Mouse (Mus musculus) kidney, postnatal 0 days (tissue): ENCODE measurements at regions not wholly inside any gene's neighbourhood (a gene's known extent, or its start where the extent isn't known, plus 50 kb on each side); places are given as distances from the start of the nearest gene placed in this dataset.

Experiments used
- ATAC-seq: fragments of 200-750 bp; cut with Nextera tagmentation; replicated peaks from 2 replicates; pipeline ENCODE4 v1.8.0; 2017; ENCODE audit warnings: low read depth, moderate number of reproducible peaks, moderate TSS enrichment, moderate library complexity; ENCODE audit not compliant: low FRiP score
- DNase-seq: peaks from one replicate; pipeline ENCODE4 v3.0.0-alpha.2; 2016; ENCODE audit warnings: low spot score
- H3K27ac ChIP-seq: fragments of 300-500 bp; sonication (generic); 2 replicates; pipeline ENCODE4 v1.5.1; 2014; ENCODE audit warnings: mild to moderate bottlenecking
- H3K27me3 ChIP-seq: fragments of 300-500 bp; sonication (generic); 2 replicates; pipeline ENCODE4 v1.6.1; 2014; ENCODE audit warnings: low read length, mixed read lengths; ENCODE audit not compliant: insufficient read depth
- H3K36me3 ChIP-seq: fragments of 300-500 bp; sonication (generic); 2 replicates; pipeline ENCODE4 v1.6.1; 2014; ENCODE audit warnings: low read length, mixed read lengths; ENCODE audit not compliant: insufficient read depth
- H3K4me1 ChIP-seq: fragments of 300-500 bp; sonication (generic); replicated peaks from 2 replicates; pipeline ENCODE4 v1.6.1; 2014; ENCODE audit warnings: antibody characterized with exemption, low read length, mixed read lengths; ENCODE audit not compliant: insufficient read depth
- H3K4me2 ChIP-seq: fragments of 300-500 bp; sonication (generic); 2 replicates; pipeline ENCODE4 v1.6.1; 2014; ENCODE audit warnings: mild to moderate bottlenecking, low read length, moderate library complexity, mixed read lengths
- H3K4me3 ChIP-seq: fragments of 300-500 bp; sonication (generic); replicated peaks from 2 replicates; pipeline ENCODE4 v1.5.1; 2014; ENCODE audit warnings: low read depth, low read length
- H3K9ac ChIP-seq: fragments of 300-500 bp; sonication (generic); 2 replicates; pipeline ENCODE4 v1.6.1; 2014; ENCODE audit warnings: low read depth, low read length
- H3K9me3 ChIP-seq: fragments of 300-500 bp; sonication (generic); replicated peaks from 2 replicates; pipeline ENCODE4 v1.6.1; 2016; ENCODE audit warnings: low read length, inconsistent platforms, mixed read lengths
- CTCF ChIP-seq: IDR thresholded peaks from 2 replicates; pipeline ENCODE4 v1.5.1; 2016; ENCODE audit warnings: antibody characterized with exemption, low read depth, mild to moderate bottlenecking, moderate library complexity
- WGBS: fragments of 180-500 bp; shearing (Covaris S2); extraction: QIAGEN DNeasy Blood & Tissue Kit; methylation state at CpG from one replicate; pipeline ENCODE4 v1.1.7; 2014; 5-methylcytosine and 5-hydroxymethylcytosine counted together

DNA sequence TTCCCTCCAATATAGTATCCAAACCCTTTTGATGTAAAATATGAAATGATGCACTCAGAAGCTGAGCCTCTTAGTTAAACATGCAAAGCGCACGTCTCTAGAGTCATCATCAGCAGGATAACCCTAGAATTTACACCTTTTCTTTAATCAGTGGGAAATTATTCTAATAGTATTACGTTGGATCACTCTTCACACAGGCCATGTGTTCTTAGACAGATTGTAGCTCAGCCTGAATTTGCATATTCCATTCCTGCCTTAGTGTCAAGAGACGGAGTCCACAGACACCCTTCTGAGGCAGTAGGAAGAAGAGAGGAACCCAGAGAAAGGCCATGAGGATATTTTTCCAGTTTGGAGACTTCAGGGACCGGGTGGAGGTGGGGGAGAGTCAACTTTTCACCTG is 125.0 kb downstream of the Gm45692 start:
- no peak overlapping the region for H3K9ac ChIP-seq
- no peaks in the 10 kb centered on the region for H3K4me1 ChIP-seq
- no peak overlapping the region for H3K4me2 ChIP-seq
- H3K36me3 ChIP-seq: no peaks in the 10 kb centered on the region
- no peaks in the 10 kb centered on the region for H3K9me3 ChIP-seq
- ATAC-seq: no peak
- DNase-seq: no peak
- no peak for TF ChIP-seq CTCF
- H3K27ac ChIP-seq: no peak overlapping the region
- H3K27me3 ChIP-seq: no peaks in the 10 kb centered on the region
- whole genome bisulfite sequencing: 82% methylated on average over 5 of the region's 5 CpGs
- no peak overlapping the region for H3K4me3 ChIP-seq

DNA sequence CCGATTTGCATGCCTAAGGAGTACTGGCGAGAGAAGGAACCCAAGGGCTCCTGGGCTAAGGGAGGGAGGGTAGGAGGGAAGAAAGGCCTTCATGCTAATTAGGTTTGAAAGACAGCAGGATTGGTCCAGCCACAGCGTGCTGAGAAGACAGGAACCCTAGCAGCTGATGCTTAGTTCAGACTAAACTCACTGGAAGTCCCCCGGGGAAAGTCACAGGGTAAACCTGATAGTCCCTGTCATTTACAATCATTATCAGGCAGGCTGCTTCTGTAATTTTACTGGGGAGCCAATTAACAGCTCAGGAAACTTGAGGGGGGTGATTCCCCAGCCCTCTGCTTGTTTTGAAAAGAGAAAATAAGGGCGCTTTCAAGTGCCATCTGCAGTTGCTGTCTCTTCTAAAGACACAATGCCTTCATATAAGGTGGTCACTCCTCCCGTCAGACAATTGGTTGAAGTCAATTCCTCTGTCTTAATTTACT is 135.9 kb downstream of the Gm45692 start:
- no peak for TF ChIP-seq CTCF
- H3K36me3 ChIP-seq: no peaks in the 10 kb centered on the region
- H3K9ac ChIP-seq: no peak overlapping the region
- 26% methylated on average over 6 of the region's 6 CpGs for WGBS
- no peak overlapping the region for H3K4me2 ChIP-seq
- no peak for ATAC-seq
- H3K4me1 ChIP-seq: no peaks in the 10 kb centered on the region
- H3K27ac ChIP-seq: no peak overlapping the region
- H3K4me3 ChIP-seq: no peak overlapping the region
- no peaks in the 10 kb centered on the region for H3K27me3 ChIP-seq
- H3K9me3 ChIP-seq: 0 out of 2 replicates have a peak, but pooled peaks cover 5% of the 10 kb centered on the region
- DNase-seq: no peak

DNA sequence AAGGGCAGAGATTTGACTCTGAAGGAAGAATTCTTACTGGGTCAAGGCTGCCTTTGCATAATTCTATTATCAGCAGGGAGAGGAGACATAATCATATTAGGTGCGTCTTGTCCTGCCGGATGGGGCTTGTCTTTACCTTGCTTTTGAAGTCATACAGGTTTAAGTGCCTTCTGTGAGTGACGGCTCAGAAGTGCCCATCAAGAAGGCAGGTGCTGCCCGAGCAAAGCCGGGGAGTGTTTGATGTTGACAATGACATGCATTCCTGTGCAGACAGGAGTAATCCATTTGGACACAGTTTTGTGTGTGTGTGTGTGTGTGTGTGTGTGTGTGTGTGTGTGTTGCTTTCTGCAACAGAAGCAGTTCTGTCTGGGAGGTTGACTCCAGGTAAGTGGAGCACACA is 141.0 kb downstream of the Gm45692 start:
- WGBS: 60% methylated on average over 5 of the region's 5 CpGs
- Histone ChIP-seq H3K4me3 (no peak overlapping the region), H3K4me2 (no peak overlapping the region), H3K27me3 (no peaks in the 10 kb centered on the region), H3K9ac (no peak overlapping the region), H3K36me3 (no peaks in the 10 kb centered on the region), H3K9me3 (no peaks in the 10 kb centered on the region), H3K4me1 (no peaks in the 10 kb centered on the region), H3K27ac (no peak overlapping the region)
- DNase-seq (no peak), ATAC-seq (no peak)
- TF ChIP-seq CTCF: no peak

DNA sequence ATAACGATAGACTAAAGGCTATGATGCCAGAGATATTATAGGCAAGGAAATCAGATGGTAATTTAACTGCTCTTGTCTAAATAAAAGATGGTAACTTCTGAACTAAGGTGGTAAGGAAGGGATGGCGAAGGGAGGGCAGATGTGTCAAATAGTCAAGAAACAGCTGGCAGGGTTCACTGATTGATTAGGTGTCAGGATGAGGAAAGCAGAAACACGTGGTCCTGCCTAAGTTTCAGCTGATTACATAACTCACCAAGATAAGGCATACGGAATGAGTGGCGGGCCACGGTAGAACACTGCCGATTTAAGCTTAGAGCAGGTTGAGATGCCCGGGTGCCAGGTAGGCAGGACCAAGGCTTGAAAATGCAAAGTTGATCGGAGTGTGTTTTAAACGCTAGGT is 143.2 kb downstream of the Gm45692 start:
- no peaks in the 10 kb centered on the region for H3K36me3 ChIP-seq
- no peak for TF ChIP-seq CTCF
- no peaks in the 10 kb centered on the region; the same call in 1 of the 2 replicates for H3K4me1 ChIP-seq
- no peak overlapping the region for H3K27ac ChIP-seq
- H3K4me3 ChIP-seq: no peak overlapping the region
- H3K9ac ChIP-seq: no peak overlapping the region
- DNase-seq: no peak
- no peak overlapping the region for H3K4me2 ChIP-seq
- H3K9me3 ChIP-seq: no peaks in the 10 kb centered on the region
- H3K27me3 ChIP-seq: no peaks in the 10 kb centered on the region
- ATAC-seq: no peak
- 84% methylated on average over 10 of the region's 10 CpGs for WGBS

DNA sequence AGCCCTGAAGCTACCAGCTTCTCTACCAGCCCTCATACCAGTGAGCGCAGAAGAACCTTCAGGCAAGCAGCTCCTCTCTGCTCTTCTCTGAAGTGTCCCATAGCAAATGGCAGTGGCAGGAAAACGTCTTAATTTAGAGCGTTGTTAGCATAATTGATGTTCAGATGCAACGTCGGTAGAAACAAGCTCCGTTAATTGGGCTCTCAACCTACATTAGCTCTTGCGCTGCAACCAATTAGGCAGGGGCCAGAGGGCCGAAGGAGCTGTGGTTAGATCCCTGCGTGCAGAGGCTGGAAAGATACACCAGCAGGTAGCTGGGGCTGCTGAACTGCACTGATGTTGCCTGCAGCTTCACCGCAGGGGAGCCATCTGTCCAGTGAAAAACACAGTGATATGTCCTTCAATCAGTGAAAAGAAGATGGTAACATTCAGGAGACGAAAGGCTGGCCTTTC is 145.6 kb downstream of the Gm45692 start:
- H3K36me3 ChIP-seq: no peaks in the 10 kb centered on the region
- H3K27me3 ChIP-seq: no peaks in the 10 kb centered on the region
- H3K4me1 ChIP-seq: no peaks in the 10 kb centered on the region; the same call in 1 of the 2 replicates
- no peaks in the 10 kb centered on the region for H3K9me3 ChIP-seq
- no peak overlapping the region for H3K4me3 ChIP-seq
- TF ChIP-seq CTCF: no peak
- H3K9ac ChIP-seq: no peak overlapping the region
- no peak overlapping the region for H3K27ac ChIP-seq
- no peak for ATAC-seq
- H3K4me2 ChIP-seq: no peak overlapping the region
- no peak for DNase-seq
- WGBS: 50% methylated on average over 11 of the region's 11 CpGs

DNA sequence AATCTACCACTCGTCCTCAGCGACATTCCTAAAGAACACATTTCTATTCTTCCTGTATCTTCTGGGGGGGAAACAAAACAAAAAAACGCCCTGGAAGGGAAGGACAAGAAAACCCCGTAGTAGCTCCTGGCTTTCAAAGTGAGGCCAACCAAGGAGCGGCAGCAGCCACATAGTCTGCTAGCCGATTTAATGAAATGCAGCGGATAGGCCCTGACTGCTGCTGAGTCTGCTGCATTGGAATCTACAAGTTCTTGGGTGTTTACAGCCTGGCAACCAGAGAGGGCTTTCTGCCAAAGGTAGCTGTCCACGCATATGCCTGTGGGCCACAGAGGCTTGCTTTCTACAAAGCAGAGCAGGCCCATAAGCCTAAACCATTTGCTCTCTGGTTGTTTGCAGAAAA is 146.0 kb downstream of the Gm45692 start:
- no peak for ATAC-seq
- 41% methylated on average over 8 of the region's 8 CpGs for WGBS
- no peaks in the 10 kb centered on the region; the same call in 1 of the 2 replicates for H3K4me1 ChIP-seq

DNA sequence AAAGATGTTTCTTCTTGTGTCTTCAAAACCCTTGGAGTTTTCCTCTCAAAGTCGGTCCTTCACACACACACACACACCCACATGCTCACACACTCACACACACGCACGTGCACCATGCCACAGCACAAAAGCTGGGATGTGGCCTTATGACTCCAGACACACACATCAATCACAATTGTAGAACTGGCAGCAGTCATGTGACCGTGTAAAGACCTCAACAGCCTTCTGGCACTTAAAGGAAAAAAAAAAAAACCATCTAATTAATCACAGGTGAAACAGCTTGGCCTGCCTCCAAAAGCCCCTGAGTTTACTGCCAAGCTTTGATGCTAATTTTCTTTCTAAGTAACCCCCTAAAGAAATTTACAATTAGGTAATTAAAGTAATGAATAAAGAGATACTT is 147.1 kb downstream of the Gm45692 start:
- no peak for TF ChIP-seq CTCF
- Histone ChIP-seq H3K36me3 (no peaks in the 10 kb centered on the region), H3K4me3 (no peak overlapping the region), H3K4me1 (no peaks in the 10 kb centered on the region; the same call in 1 of the 2 replicates), H3K27ac (no peak overlapping the region), H3K9ac (no peak overlapping the region), H3K27me3 (no peaks in the 10 kb centered on the region), H3K4me2 (no peak overlapping the region), H3K9me3 (no peaks in the 10 kb centered on the region)
- 32% methylated on average over 4 of the region's 4 CpGs for WGBS
- ATAC-seq (no peak), DNase-seq (no peak)

More for the DNA sequence above, 146.0 kb downstream of the Gm45692 start:
- Histone ChIP-seq H3K9ac (no peak overlapping the region), H3K27me3 (no peaks in the 10 kb centered on the region), H3K27ac (no peak overlapping the region), H3K4me2 (no peak overlapping the region), H3K9me3 (no peaks in the 10 kb centered on the region), H3K36me3 (no peaks in the 10 kb centered on the region), H3K4me3 (no peak overlapping the region)
- no peak for DNase-seq
- TF ChIP-seq CTCF: no peak
